In the genomic region with DNA sequence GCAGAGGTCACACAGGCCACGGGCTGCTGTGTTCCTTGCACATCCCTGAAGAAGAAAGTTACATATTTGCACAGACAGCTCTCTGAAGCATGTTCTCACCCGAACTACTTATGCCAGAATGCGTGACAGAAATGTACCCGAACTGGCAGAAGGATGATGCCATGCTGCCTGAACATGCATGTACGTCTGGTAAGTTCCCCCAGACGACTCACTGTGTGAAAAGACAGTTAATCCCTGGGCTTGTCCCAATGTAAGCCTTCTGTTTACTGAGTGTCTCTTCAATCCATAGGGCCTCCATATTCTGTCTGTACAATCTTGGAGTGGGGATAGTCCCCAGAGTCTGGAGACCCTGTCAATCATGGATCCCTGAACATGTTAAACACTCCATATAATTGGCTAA, we compare ENCODE assay signal across 19 mouse cellular contexts.
"Had no signal": no experiment of that assay in that cellular context is flagged by ENCODE, and none has a peak within 500 bp of the region (broad histone marks: within the 10 kb centered on the region; RNA-seq: fewer than 3 reads in every experiment).

No protein-coding gene starts in this region.

- H3K9ac ChIP-seq: lung, embryonic 15.5 days; midbrain, embryonic 12.5 days; neural tube, embryonic 13.5 days; neural tube, embryonic 15.5 days had no signal

- H3K27me3 ChIP-seq: lung, embryonic 15.5 days; midbrain, embryonic 12.5 days; neural tube, embryonic 13.5 days; neural tube, embryonic 15.5 days had no signal

- H3K4me3 ChIP-seq: lung, embryonic 15.5 days; midbrain, embryonic 10.5 days; midbrain, embryonic 12.5 days; myocyte; neural tube, embryonic 13.5 days; neural tube, embryonic 15.5 days had no signal

- DNase-seq: lung, adult 2 months; lung, postnatal 4 days; midbrain, embryonic 14.5 days; retina, postnatal 1 day; right cerebral cortex, adult 18-20 months; right cerebral cortex, postnatal 25 days; right cerebral cortex, postnatal 4 days; spleen, adult 18-20 months; thymus, adult 18-20 months; thymus, postnatal 14 days; thymus, postnatal 36 days had no signal

- H3K4me1 ChIP-seq: midbrain, embryonic 10.5 days; midbrain, embryonic 12.5 days had no signal

- H3K27ac ChIP-seq: lung, embryonic 15.5 days; midbrain, embryonic 10.5 days; midbrain, embryonic 12.5 days; neural tube, embryonic 13.5 days; neural tube, embryonic 15.5 days had no signal

- ATAC-seq: lung, postnatal 0 days; midbrain, embryonic 16.5 days had no signal

- H3K4me2 ChIP-seq: lung, embryonic 15.5 days; midbrain, embryonic 12.5 days; neural tube, embryonic 13.5 days; neural tube, embryonic 15.5 days had no signal

- H3K36me3 ChIP-seq: lung, embryonic 15.5 days; midbrain, embryonic 10.5 days; midbrain, embryonic 12.5 days; neural tube, embryonic 13.5 days; neural tube, embryonic 15.5 days had no signal

- H3K9me3 ChIP-seq: lung, embryonic 15.5 days; midbrain, embryonic 10.5 days; midbrain, embryonic 12.5 days; neural tube, embryonic 13.5 days; neural tube, embryonic 15.5 days had no signal
